Mouse (Mus musculus) stomach, postnatal 0 days (tissue): ENCODE data around the gene Vwa5a. TPM values are rescaled to one million over a fixed set of nuclear protein-coding genes. Genes with fewer than 3 reads are reported as not detected.

ENCODE experiments used
- ATAC-seq: fragments of 200-750 bp; cut with Nextera tagmentation; 2 replicates; pipeline ENCODE4 v1.8.0; 2017; ENCODE audit not compliant: low FRiP score, low TSS enrichment
- DNase-seq: peaks from one replicate; pipeline ENCODE4 v3.0.0-alpha.2; 2016; ENCODE audit warnings: low spot score
- H3K27ac ChIP-seq: fragments of 300-500 bp; sonication (generic); replicated peaks from 2 replicates; pipeline ENCODE4 v1.5.1; 2014; ENCODE audit warnings: mild to moderate bottlenecking, control low read depth
- H3K27me3 ChIP-seq: fragments of 300-500 bp; sonication (generic); 2 replicates; pipeline ENCODE4 v1.6.1; 2014; ENCODE audit warnings: low read length; ENCODE audit not compliant: control insufficient read depth, insufficient read depth
- H3K36me3 ChIP-seq: fragments of 300-500 bp; sonication (generic); 2 replicates; pipeline ENCODE4 v1.6.1; 2014; ENCODE audit warnings: low read length, mixed read lengths; ENCODE audit not compliant: control insufficient read depth, insufficient read depth
- H3K4me1 ChIP-seq: fragments of 300-500 bp; sonication (generic); replicated peaks from 2 replicates; pipeline ENCODE4 v1.6.1; 2014; ENCODE audit warnings: antibody characterized with exemption; ENCODE audit not compliant: control insufficient read depth, insufficient read depth
- H3K4me2 ChIP-seq: fragments of 300-500 bp; sonication (generic); replicated peaks from 2 replicates; pipeline ENCODE4 v1.6.1; 2014; ENCODE audit warnings: low read depth, mild to moderate bottlenecking, control low read depth, moderate library complexity
- H3K4me3 ChIP-seq: fragments of 300-500 bp; sonication (generic); 2 replicates; pipeline ENCODE4 v1.5.1; 2014; ENCODE audit warnings: low read depth, low read length, control low read depth
- H3K9ac ChIP-seq: fragments of 300-500 bp; sonication (generic); 2 replicates; pipeline ENCODE4 v1.6.1; 2014; ENCODE audit warnings: mild to moderate bottlenecking, low read length, control low read depth, mixed read lengths
- H3K9me3 ChIP-seq: fragments of 300-500 bp; sonication (generic); 2 replicates; pipeline ENCODE4 v1.6.1; 2016; ENCODE audit warnings: low read length; ENCODE audit not compliant: control insufficient read depth
- CTCF ChIP-seq: IDR thresholded peaks from 2 replicates; pipeline ENCODE4 v1.5.1; 2016; ENCODE audit warnings: antibody characterized with exemption, low read depth, mild to moderate bottlenecking, moderate library complexity
- EP300 ChIP-seq: optimal IDR thresholded peaks from 2 replicates; pipeline ENCODE3; 2016; ENCODE audit warnings: antibody characterized with exemption
- WGBS: fragments of 180-500 bp; shearing (Covaris S2); extraction: QIAGEN DNeasy Blood & Tissue Kit; methylation state at CpG from one replicate; pipeline ENCODE4 v1.1.7; 2014; 5-methylcytosine and 5-hydroxymethylcytosine counted together
- polyA plus RNA-seq: library from polyadenylated mRNA; unstranded; fragments of >200 nt; fragmentation: Nextera tagmentation; extraction: Ambion mirVana; gene quantifications from 2 replicates; pipeline ENCODE4 v1.2.1, GENCODE M21; 2015

The Vwa5a gene
- polyA plus RNA-seq, 1 experiment from 2014 or later: 18.2 TPM

GRCm38 (mm10) chr9:38741408-38741807 is 23.3 kb downstream of the Vwa5a start:
- WGBS: 71% methylated on average over 1 of the region's 1 CpGs
- ATAC-seq: no peak

GRCm38 (mm10) chr9:38744619-38745315 is 26.7 kb downstream of the Vwa5a start:
- no peak for ATAC-seq
- Histone ChIP-seq H3K36me3 (peaks cover 3% of the 10 kb centered on the region; the same call in 1 of the 2 replicates), H3K27me3 (no peaks in the 10 kb centered on the region), H3K9ac (no peak overlapping the region), H3K27ac (no peak overlapping the region), H3K9me3 (no peaks in the 10 kb centered on the region), H3K4me2 (no peak overlapping the region), H3K4me1 (no peaks in the 10 kb centered on the region), H3K4me3 (no peak overlapping the region)
- 94% methylated on average over 4 of the region's 4 CpGs for WGBS
- no peak for DNase-seq
- TF ChIP-seq CTCF (no peak), EP300 (no peak)

More at GRCm38 (mm10) chr9:38741408-38741807, 23.3 kb downstream of the Vwa5a start:
- H3K9ac ChIP-seq: no peak overlapping the region
- no peaks in the 10 kb centered on the region for H3K27me3 ChIP-seq
- no peak overlapping the region for H3K4me3 ChIP-seq
- no peaks in the 10 kb centered on the region for H3K4me1 ChIP-seq
- no peak overlapping the region for H3K27ac ChIP-seq
- H3K4me2 ChIP-seq: no peak overlapping the region
- TF ChIP-seq CTCF: no peak
- no peak for TF ChIP-seq EP300
- H3K36me3 ChIP-seq: peaks cover 10% of the 10 kb centered on the region; the same call in 1 of the 2 replicates
- no peaks in the 10 kb centered on the region for H3K9me3 ChIP-seq
- DNase-seq: no peak

DNA sequence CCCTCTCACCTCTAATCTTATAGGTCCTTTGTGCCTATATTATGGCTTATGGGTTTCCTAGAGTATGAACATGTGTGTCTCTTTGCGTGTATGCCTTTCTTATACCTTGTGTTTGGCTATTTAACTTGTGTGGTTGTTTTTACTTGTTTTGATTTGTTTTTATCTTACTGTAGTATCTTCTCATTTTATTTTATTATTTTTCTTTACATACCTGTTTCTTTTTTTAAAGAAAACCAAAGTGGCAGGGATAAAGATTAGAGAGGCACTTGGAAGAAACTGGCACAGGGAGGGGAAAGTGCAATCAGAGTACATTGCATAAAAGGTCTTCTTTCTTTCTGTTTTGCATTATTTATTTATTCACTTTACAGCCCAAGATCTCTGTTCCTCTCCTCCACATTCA is 33.9 kb downstream of the Vwa5a start, which contains the start of gene Olfr920:
TSS of gene Olfr920 (plus strand) at position 301 of the 400 bp plus-strand sequence.
- H3K27ac ChIP-seq: no peak within 1 kb of the TSS
- H3K36me3 ChIP-seq: no peaks in the 10 kb centered on the region
- H3K27me3 ChIP-seq: no peaks in the 10 kb centered on the region
- H3K4me1 ChIP-seq: no peaks in the 10 kb centered on the region
- no peak within 1 kb of the TSS for H3K9ac ChIP-seq
- WGBS: 94% methylated on average over 1 of the region's 1 CpGs
- H3K9me3 ChIP-seq: no peaks in the 10 kb centered on the region
- no peak for DNase-seq
- ATAC-seq: no peak
- no peak within 1 kb of the TSS for H3K4me3 ChIP-seq
- H3K4me2 ChIP-seq: no peak within 1 kb of the TSS
- TF ChIP-seq EP300: no peak
- TF ChIP-seq CTCF: no peak

GRCm38 (mm10) chr9:38772768-38773167 is 54.7 kb downstream of the Vwa5a start, which contains the start of gene Olfr921:
Olfr921 (plus strand) TSS chr9:38773068.
- H3K27me3 ChIP-seq: no peaks in the 10 kb centered on the region
- no peak within 1 kb of the TSS for H3K4me3 ChIP-seq
- H3K4me1 ChIP-seq: no peaks in the 10 kb centered on the region
- no peak within 1 kb of the TSS for H3K27ac ChIP-seq
- H3K4me2 ChIP-seq: no peak within 1 kb of the TSS
- TF ChIP-seq CTCF (no peak), EP300 (no peak)
- ATAC-seq: no peak
- no peaks in the 10 kb centered on the region for H3K9me3 ChIP-seq
- no peak for DNase-seq
- H3K9ac ChIP-seq: no peak within 1 kb of the TSS
- H3K36me3 ChIP-seq: no peaks in the 10 kb centered on the region

DNA sequence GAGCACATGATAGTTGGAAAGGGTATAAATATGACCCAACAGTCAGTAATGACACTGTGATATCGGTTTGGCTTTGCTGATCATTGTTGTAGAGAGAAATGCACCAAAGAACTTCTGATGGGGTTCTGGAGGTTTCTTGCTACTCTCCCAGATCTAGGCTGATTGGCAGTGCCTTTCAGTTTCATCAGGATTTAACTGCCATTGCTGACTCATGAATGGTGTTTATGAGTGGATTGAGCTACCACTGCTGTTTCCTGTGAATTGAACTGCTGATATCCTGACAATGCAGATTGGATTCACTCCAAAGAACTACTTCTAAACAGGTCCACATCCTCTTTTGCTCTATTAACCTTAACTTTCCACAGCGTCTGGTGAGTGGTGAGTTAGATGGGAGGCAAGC is 74.6 kb downstream of the Vwa5a start:
- WGBS: 90% methylated on average over 2 of the region's 2 CpGs
- no peaks in the 10 kb centered on the region for H3K9me3 ChIP-seq
- no peak for ATAC-seq

More for the DNA sequence above, 74.6 kb downstream of the Vwa5a start:
- no peaks in the 10 kb centered on the region for H3K4me1 ChIP-seq
- no peak overlapping the region for H3K9ac ChIP-seq
- no peak overlapping the region for H3K27ac ChIP-seq
- H3K4me2 ChIP-seq: no peak overlapping the region
- H3K4me3 ChIP-seq: no peak overlapping the region
- no peak for TF ChIP-seq EP300
- no peak for TF ChIP-seq CTCF
- no peaks in the 10 kb centered on the region for H3K27me3 ChIP-seq
- no peak for DNase-seq
- H3K36me3 ChIP-seq: no peaks in the 10 kb centered on the region

Other genes starting within 250 kb of the Vwa5a start
- not detected in 2 replicates for gene Olfr905, start 247.2 kb upstream of the Vwa5a start, polyA plus RNA-seq
- not detected in 2 replicates for gene Olfr906, start 231.2 kb upstream of the Vwa5a start, polyA plus RNA-seq
- not detected in 2 replicates for gene Olfr907, start 222.5 kb upstream of the Vwa5a start, polyA plus RNA-seq
- not detected in 2 replicates for gene Olfr911-ps1, start 196.7 kb upstream of the Vwa5a start, polyA plus RNA-seq
- gene Olfr910, start 180.4 kb upstream of the Vwa5a start, polyA plus RNA-seq: not detected in 2 replicates
- 0.01 TPM in 1 of 2 replicates, not detected in the other for gene Olfr912, start 138.1 kb upstream of the Vwa5a start, polyA plus RNA-seq
- 0.04 TPM in 1 of 2 replicates, not detected in the other for gene Olfr913, start 125.5 kb upstream of the Vwa5a start, polyA plus RNA-seq
- gene Olfr914, start 113.2 kb upstream of the Vwa5a start, polyA plus RNA-seq: not detected in 2 replicates
- gene Olfr916, start 58.4 kb upstream of the Vwa5a start, polyA plus RNA-seq: 0.02 TPM in 1 of 2 replicates, not detected in the other
- not detected in 2 replicates for gene Olfr917, start 52.4 kb upstream of the Vwa5a start, polyA plus RNA-seq
- not detected in 2 replicates for gene Olfr918, start 43.7 kb upstream of the Vwa5a start, polyA plus RNA-seq
- not detected in 2 replicates for gene Olfr919, start 14.6 kb upstream of the Vwa5a start, polyA plus RNA-seq
- gene Olfr920, start 34.0 kb downstream of the Vwa5a start, polyA plus RNA-seq: 0.06 and 0.11 TPM in 2 replicates
- not detected in 2 replicates for gene Olfr921, start 54.8 kb downstream of the Vwa5a start, polyA plus RNA-seq
- gene Olfr922, start 96.3 kb downstream of the Vwa5a start, polyA plus RNA-seq: not detected in 2 replicates
- not detected in 2 replicates for gene Olfr923, start 108.3 kb downstream of the Vwa5a start, polyA plus RNA-seq
- gene Olfr924, start 126.2 kb downstream of the Vwa5a start, polyA plus RNA-seq: not detected in 2 replicates
- gene Olfr26, start 136.8 kb downstream of the Vwa5a start, polyA plus RNA-seq: not detected in 2 replicates
- gene Olfr926, start 158.9 kb downstream of the Vwa5a start, polyA plus RNA-seq: not detected in 2 replicates
- gene Olfr930, start 211.5 kb downstream of the Vwa5a start, polyA plus RNA-seq: not detected in 2 replicates